Mouse (Mus musculus) ES-Bruce4 (cell line): ENCODE measurements around the gene Snrnp35.

Source experiments
- EP300 ChIP-seq: IDR thresholded peaks from 2 replicates; pipeline ENCODE4 v1.6.1; 2011; ENCODE audit warnings: low read depth, low read length; ENCODE audit not compliant: insufficient read depth
- POLR2A ChIP-seq: IDR thresholded peaks from one replicate; pipeline ENCODE4 v1.8.1; 2011; ENCODE audit warnings: low read length; ENCODE audit not compliant: insufficient read depth

GRCm38 (mm10) chr5:124518648-124519047 lies 35.7 kb downstream of the Snrnp35 start:
- no peak for TF ChIP-seq EP300
- no peak for TF ChIP-seq POLR2A
